Mouse (Mus musculus): ENCODE results near the gene Adcy4.

Gene Adcy4

DNA sequence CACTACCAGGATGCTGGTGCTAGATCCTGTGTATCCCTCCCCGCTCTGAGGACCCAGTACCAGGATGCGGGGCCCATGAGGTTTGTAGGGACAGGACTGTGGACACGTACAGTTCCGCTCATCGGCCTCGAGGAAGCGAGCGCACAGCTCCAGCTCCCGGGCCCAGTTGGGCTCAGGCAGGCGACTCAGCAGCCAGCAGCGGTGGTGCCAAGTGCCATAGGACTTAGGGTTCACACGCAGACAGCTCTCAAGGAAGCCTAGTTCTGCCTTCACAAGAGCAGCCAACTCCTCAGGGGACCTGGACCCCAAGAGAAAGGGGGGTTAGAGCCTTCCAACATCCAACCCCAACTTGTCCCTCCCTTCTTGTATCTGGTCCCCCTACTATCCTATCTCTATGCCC, 63.2 kb downstream of the Adcy4 start:
- CTCF ChIA-PET, result interaction anchor here (0.6 kb wide), 1 partner anchor 10 kb away, joined by 3 read pairs; no protein-coding TSS in a partner anchor

GRCm38 (mm10) chr14:55719737-55720136, 64.2 kb downstream of the Adcy4 start:
- CTCF ChIA-PET, result no interaction called here

Measured in spleen, embryonic (tissue).